ENCODE assay signal across 14 mouse cellular contexts in the genomic region with DNA sequence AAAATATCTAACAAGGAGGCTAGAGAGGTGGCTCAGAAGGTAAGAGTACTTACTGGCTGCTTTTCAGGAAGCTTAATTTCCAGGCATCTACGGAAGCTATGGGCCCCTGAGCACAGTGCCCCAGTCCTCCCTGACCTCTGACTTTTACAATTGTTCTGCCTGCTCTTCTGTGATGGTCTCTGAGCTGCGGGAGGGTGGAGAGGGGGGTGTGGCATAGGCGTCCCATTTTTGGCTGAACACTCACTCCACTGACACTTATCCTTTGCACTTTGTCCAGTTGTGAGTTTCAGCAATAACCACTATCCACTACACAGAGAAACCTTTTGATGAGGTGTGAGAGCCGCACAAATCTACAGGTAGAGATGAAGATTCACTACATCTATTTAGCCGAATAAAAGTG.
"Had no signal": no experiment of that assay in that cellular context is flagged by ENCODE, and none has a peak within 500 bp of the region (broad histone marks: within the 10 kb centered on the region; RNA-seq: fewer than 3 reads in every experiment).

No protein-coding gene starts in this region.

- H3K27me3 ChIP-seq: hindbrain, embryonic 13.5 days; limb, embryonic 13.5 days; lung, embryonic 15.5 days; midbrain, embryonic 12.5 days; neural tube, embryonic 13.5 days had no signal

- H3K4me3 ChIP-seq: hindbrain, embryonic 13.5 days; limb, embryonic 13.5 days; lung, embryonic 15.5 days; midbrain, embryonic 12.5 days; neural tube, embryonic 13.5 days had no signal

- ATAC-seq: hindbrain, postnatal 0 days; midbrain, embryonic 16.5 days had no signal

- H3K9ac ChIP-seq: hindbrain, embryonic 13.5 days; limb, embryonic 13.5 days; liver, embryonic 14.5 days; lung, embryonic 15.5 days; midbrain, embryonic 12.5 days; neural tube, embryonic 13.5 days had no signal

- H3K9me3 ChIP-seq: hindbrain, embryonic 13.5 days; limb, embryonic 13.5 days; lung, embryonic 15.5 days; midbrain, embryonic 12.5 days; neural tube, embryonic 13.5 days had no signal

- H3K27ac ChIP-seq: hindbrain, embryonic 13.5 days; hindbrain, postnatal 0 days; limb, embryonic 13.5 days; liver, embryonic 14.5 days; lung, embryonic 15.5 days; midbrain, embryonic 12.5 days; neural tube, embryonic 13.5 days had no signal

- H3K4me2 ChIP-seq: hindbrain, embryonic 13.5 days; limb, embryonic 13.5 days; lung, embryonic 15.5 days; midbrain, embryonic 12.5 days; neural tube, embryonic 13.5 days had no signal

- DNase-seq: left cerebral cortex, postnatal 4 days; retina, postnatal 1 day; right cerebral cortex, postnatal 4 days; spleen, adult 18-20 months; thymus, adult 18-20 months; thymus, postnatal 14 days had no signal

- H3K4me1 ChIP-seq: hindbrain, embryonic 13.5 days; limb, embryonic 13.5 days; lung, embryonic 15.5 days; midbrain, embryonic 12.5 days; neural tube, embryonic 13.5 days had no signal

- H3K36me3 ChIP-seq: hindbrain, embryonic 13.5 days; limb, embryonic 13.5 days; lung, embryonic 15.5 days; midbrain, embryonic 12.5 days; neural tube, embryonic 13.5 days had no signal
